Mouse (Mus musculus): ENCODE measurements at regions not wholly inside any gene's neighbourhood (a gene's known extent, or its start where the extent isn't known, plus 50 kb on each side); places are given as distances from the start of the nearest gene placed in this dataset.

GRCm38 (mm10) chr10:126373906-126374305 lies 407.9 kb downstream of the Lrig3 start:
- DNase-seq (ENCODE audit: low spot score) (no peak), ATAC-seq (ENCODE audit: low FRiP score) (no peak)
- no peaks in the 10 kb centered on the region for H3K9me3 ChIP-seq (ENCODE audit: control insufficient read depth, low read length)
- WGBS, result 77% methylated on average over 6 of the region's 6 CpGs
- no peak overlapping the region for H3K27ac ChIP-seq (ENCODE audit: low read depth, low read length)
- no peaks in the 10 kb centered on the region for H3K27me3 ChIP-seq (ENCODE audit: control insufficient read depth, insufficient read depth, low read length)
- no peak overlapping the region for H3K4me3 ChIP-seq (ENCODE audit: low read depth, low read length)
- no peaks in the 10 kb centered on the region for H3K36me3 ChIP-seq (ENCODE audit: control insufficient read depth, insufficient read depth, low read length)
- no peaks in the 10 kb centered on the region for H3K4me1 ChIP-seq (replicated peaks; ENCODE audit: control insufficient read depth, insufficient read depth, low read length)
- H3K9ac ChIP-seq (ENCODE audit: low read depth, low read length), result no peak overlapping the region
- no peak overlapping the region for H3K4me2 ChIP-seq (replicated peaks; ENCODE audit: low read depth, low read length)

DNA sequence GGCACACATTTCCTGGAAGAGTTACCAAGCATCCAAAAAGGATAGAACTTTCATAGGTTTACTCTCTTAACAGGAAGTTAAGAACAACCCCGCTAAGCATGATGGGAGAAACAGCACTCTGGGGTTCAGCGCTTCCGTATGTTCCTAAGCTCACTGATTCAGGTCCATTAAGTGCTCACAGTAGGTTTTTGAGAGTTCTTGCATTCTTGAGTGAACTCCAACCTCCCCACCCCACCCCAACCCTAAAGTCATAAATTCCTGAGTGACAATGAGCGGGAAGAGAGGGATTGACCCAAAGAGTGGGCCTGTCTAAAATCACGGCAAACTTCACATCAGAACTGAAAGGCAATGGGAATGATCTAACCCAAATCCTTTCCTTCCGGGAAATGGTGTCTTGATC lies 405.9 kb downstream of the Lrig3 start:
- H3K27ac ChIP-seq (ENCODE audit: low read depth, low read length), result no peak overlapping the region
- H3K9me3 ChIP-seq (ENCODE audit: control insufficient read depth, low read length), result no peaks in the 10 kb centered on the region
- no peak overlapping the region for H3K9ac ChIP-seq (ENCODE audit: low read depth, low read length)
- H3K4me3 ChIP-seq (ENCODE audit: low read depth, low read length), result no peak overlapping the region
- H3K4me1 ChIP-seq (replicated peaks; ENCODE audit: control insufficient read depth, insufficient read depth, low read length), result no peaks in the 10 kb centered on the region
- DNase-seq (ENCODE audit: low spot score) (no peak), ATAC-seq (ENCODE audit: low FRiP score) (no peak)
- H3K36me3 ChIP-seq (ENCODE audit: control insufficient read depth, insufficient read depth, low read length), result no peaks in the 10 kb centered on the region
- no peaks in the 10 kb centered on the region for H3K27me3 ChIP-seq (ENCODE audit: control insufficient read depth, insufficient read depth, low read length)
- WGBS, result 89% methylated on average over 6 of the region's 6 CpGs
- no peak overlapping the region for H3K4me2 ChIP-seq (replicated peaks; ENCODE audit: low read depth, low read length)

DNA sequence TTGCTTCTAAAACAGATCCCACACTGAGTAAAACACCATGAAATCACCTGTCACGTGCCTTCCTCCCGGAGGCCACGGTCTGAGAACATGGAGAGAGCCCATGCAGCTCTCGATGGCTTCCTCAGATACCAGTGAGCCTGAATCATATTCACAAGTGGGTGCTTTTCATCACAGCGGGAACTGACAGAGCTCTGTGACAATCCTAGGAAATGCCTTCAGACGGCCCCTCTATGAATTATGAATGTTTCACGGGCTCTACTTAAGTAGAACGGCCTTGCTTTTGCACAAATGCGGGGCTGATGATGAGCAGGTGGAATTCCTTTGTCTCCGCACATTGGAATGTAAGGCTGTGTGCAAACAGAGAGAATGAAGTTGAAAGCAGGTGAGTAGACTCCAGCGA lies 383.1 kb downstream of the Lrig3 start:
- Histone ChIP-seq H3K4me3 (ENCODE audit: low read depth, low read length) (no peak overlapping the region), H3K27ac (ENCODE audit: low read depth, low read length) (no peak overlapping the region), H3K27me3 (ENCODE audit: control insufficient read depth, insufficient read depth, low read length) (no peaks in the 10 kb centered on the region), H3K4me2 (replicated peaks; ENCODE audit: low read depth, low read length) (no peak overlapping the region), H3K4me1 (replicated peaks; ENCODE audit: control insufficient read depth, insufficient read depth, low read length) (no peaks in the 10 kb centered on the region), H3K9me3 (ENCODE audit: control insufficient read depth, low read length) (no peaks in the 10 kb centered on the region), H3K9ac (ENCODE audit: low read depth, low read length) (no peak overlapping the region), H3K36me3 (ENCODE audit: control insufficient read depth, insufficient read depth, low read length) (no peaks in the 10 kb centered on the region)
- DNase-seq (ENCODE audit: low spot score), result no peak
- 71% methylated on average over 11 of the region's 11 CpGs for WGBS
- no peak for ATAC-seq (ENCODE audit: low FRiP score)

- Histone ChIP-seq H3K36me3 (ENCODE audit: control insufficient read depth, insufficient read depth, low read length) (no peaks in the 10 kb centered on the region), H3K9ac (ENCODE audit: low read depth, low read length) (no peak overlapping the region), H3K4me2 (replicated peaks; ENCODE audit: low read depth, low read length) (no peak overlapping the region), H3K4me1 (replicated peaks; ENCODE audit: control insufficient read depth, insufficient read depth, low read length) (no peaks in the 10 kb centered on the region), H3K9me3 (ENCODE audit: control insufficient read depth, low read length) (no peaks in the 10 kb centered on the region), H3K27ac (ENCODE audit: low read depth, low read length) (no peak overlapping the region), H3K27me3 (ENCODE audit: control insufficient read depth, insufficient read depth, low read length) (no peaks in the 10 kb centered on the region), H3K4me3 (ENCODE audit: low read depth, low read length) (no peak overlapping the region)
- no peak for ATAC-seq (ENCODE audit: low FRiP score)
- WGBS, result 73% methylated on average over 4 of the region's 4 CpGs
- DNase-seq (ENCODE audit: low spot score), result no peak
Measured at GRCm38 (mm10) chr10:126337426-126337825, 371.5 kb downstream of the Lrig3 start.

GRCm38 (mm10) chr10:126333786-126334185 lies 367.8 kb downstream of the Lrig3 start:
- WGBS, result 91% methylated on average over 5 of the region's 5 CpGs
- no peak overlapping the region for H3K4me3 ChIP-seq (ENCODE audit: low read depth, low read length)
- no peaks in the 10 kb centered on the region for H3K36me3 ChIP-seq (ENCODE audit: control insufficient read depth, insufficient read depth, low read length)
- DNase-seq (ENCODE audit: low spot score), result no peak
- no peak overlapping the region for H3K4me2 ChIP-seq (replicated peaks; ENCODE audit: low read depth, low read length)
- H3K27ac ChIP-seq (ENCODE audit: low read depth, low read length), result no peak overlapping the region
- H3K4me1 ChIP-seq (replicated peaks; ENCODE audit: control insufficient read depth, insufficient read depth, low read length), result no peaks in the 10 kb centered on the region
- H3K9ac ChIP-seq (ENCODE audit: low read depth, low read length), result no peak overlapping the region
- H3K9me3 ChIP-seq (ENCODE audit: control insufficient read depth, low read length), result no peaks in the 10 kb centered on the region
- ATAC-seq (ENCODE audit: low FRiP score), result no peak
- H3K27me3 ChIP-seq (ENCODE audit: control insufficient read depth, insufficient read depth, low read length), result no peaks in the 10 kb centered on the region

DNA sequence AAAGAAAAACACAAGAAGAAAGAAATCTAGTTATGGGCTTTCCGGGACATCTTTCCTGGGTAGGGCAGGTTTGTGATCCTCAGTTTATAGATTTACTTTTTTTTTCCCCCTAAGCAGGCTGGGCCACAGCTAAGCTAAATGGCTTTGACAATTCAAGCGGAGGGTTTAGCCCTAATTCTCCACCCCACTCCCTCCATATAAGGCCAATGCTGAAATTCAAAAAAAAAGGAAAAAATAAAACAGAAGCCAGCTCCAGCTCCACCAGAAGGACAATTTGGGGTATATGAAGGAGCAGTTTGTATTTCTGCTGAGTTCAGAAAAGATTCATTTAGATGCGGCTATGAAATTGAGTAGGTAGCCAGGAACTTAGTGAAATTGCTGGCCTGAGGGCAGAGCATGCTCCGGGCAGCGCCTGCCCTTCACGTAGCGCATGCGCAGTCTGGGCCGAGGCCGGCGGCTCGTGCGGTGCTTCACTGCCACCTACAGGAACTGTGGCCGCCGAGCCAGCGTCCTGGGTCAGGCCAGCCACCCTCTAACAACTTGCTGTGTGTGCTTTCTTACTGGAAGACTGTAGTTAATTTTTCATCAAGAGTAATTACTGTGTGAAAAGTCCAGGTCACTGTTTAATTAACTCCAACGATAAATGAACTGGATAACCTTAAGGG lies 364.5 kb downstream of the Lrig3 start:
- H3K4me3 ChIP-seq (ENCODE audit: low read depth, low read length), result no peak overlapping the region
- no peaks in the 10 kb centered on the region for H3K9me3 ChIP-seq (ENCODE audit: control insufficient read depth, low read length)
- no peaks in the 10 kb centered on the region for H3K36me3 ChIP-seq (ENCODE audit: control insufficient read depth, insufficient read depth, low read length)
- no peaks in the 10 kb centered on the region for H3K4me1 ChIP-seq (replicated peaks; ENCODE audit: control insufficient read depth, insufficient read depth, low read length)
- ATAC-seq (ENCODE audit: low FRiP score) (peak; percentile 95), DNase-seq (ENCODE audit: low spot score) (peak; percentile 93)
- no peak overlapping the region for H3K4me2 ChIP-seq (replicated peaks; ENCODE audit: low read depth, low read length)
- H3K27me3 ChIP-seq (ENCODE audit: control insufficient read depth, insufficient read depth, low read length), result no peaks in the 10 kb centered on the region
- no peak overlapping the region for H3K27ac ChIP-seq (ENCODE audit: low read depth, low read length)
- WGBS, result 9% methylated on average over 17 of the region's 17 CpGs
- H3K9ac ChIP-seq (ENCODE audit: low read depth, low read length), result peak overlapping the region; percentile 31; the same call in 1 of the 2 replicates

GRCm38 (mm10) chr10:126320831-126321230 lies 354.9 kb downstream of the Lrig3 start:
- Histone ChIP-seq H3K9ac (ENCODE audit: low read depth, low read length) (no peak overlapping the region), H3K27me3 (ENCODE audit: control insufficient read depth, insufficient read depth, low read length) (no peaks in the 10 kb centered on the region), H3K4me3 (ENCODE audit: low read depth, low read length) (no peak overlapping the region), H3K9me3 (ENCODE audit: control insufficient read depth, low read length) (no peaks in the 10 kb centered on the region), H3K36me3 (ENCODE audit: control insufficient read depth, insufficient read depth, low read length) (no peaks in the 10 kb centered on the region), H3K4me1 (replicated peaks; ENCODE audit: control insufficient read depth, insufficient read depth, low read length) (no peaks in the 10 kb centered on the region), H3K27ac (ENCODE audit: low read depth, low read length) (peak overlapping the region; percentile 45), H3K4me2 (replicated peaks; ENCODE audit: low read depth, low read length) (no peak overlapping the region)
- 79% methylated on average over 9 of the region's 9 CpGs for WGBS
- DNase-seq (ENCODE audit: low spot score), result no peak
- no peak for ATAC-seq (ENCODE audit: low FRiP score)

DNA sequence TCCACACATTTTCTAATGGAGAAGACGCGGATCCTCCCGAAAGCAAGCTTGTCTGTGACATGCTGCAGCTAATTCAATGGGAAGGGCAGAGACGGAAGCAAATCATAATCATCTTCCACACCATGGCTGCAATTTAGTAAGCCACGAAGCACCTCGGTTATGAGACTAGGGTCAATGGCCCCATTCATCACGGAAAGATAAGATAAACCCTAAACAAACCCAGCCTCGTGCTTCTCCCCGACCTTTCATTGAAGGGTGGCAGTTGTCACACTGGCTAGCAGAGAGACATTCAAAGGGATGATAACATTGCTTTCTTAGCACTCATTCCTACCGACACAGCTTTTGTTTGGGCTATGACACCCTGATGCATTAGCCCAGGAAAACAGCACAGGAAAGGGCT lies 353.8 kb downstream of the Lrig3 start:
- Histone ChIP-seq H3K9ac (ENCODE audit: low read depth, low read length) (no peak overlapping the region), H3K4me3 (ENCODE audit: low read depth, low read length) (no peak overlapping the region), H3K4me2 (replicated peaks; ENCODE audit: low read depth, low read length) (no peak overlapping the region), H3K4me1 (replicated peaks; ENCODE audit: control insufficient read depth, insufficient read depth, low read length) (no peaks in the 10 kb centered on the region), H3K36me3 (ENCODE audit: control insufficient read depth, insufficient read depth, low read length) (no peaks in the 10 kb centered on the region), H3K27ac (ENCODE audit: low read depth, low read length) (no peak overlapping the region), H3K27me3 (ENCODE audit: control insufficient read depth, insufficient read depth, low read length) (no peaks in the 10 kb centered on the region), H3K9me3 (ENCODE audit: control insufficient read depth, low read length) (no peaks in the 10 kb centered on the region)
- DNase-seq (ENCODE audit: low spot score) (no peak), ATAC-seq (ENCODE audit: low FRiP score) (no peak)
- WGBS, result 69% methylated on average over 10 of the region's 10 CpGs

DNA sequence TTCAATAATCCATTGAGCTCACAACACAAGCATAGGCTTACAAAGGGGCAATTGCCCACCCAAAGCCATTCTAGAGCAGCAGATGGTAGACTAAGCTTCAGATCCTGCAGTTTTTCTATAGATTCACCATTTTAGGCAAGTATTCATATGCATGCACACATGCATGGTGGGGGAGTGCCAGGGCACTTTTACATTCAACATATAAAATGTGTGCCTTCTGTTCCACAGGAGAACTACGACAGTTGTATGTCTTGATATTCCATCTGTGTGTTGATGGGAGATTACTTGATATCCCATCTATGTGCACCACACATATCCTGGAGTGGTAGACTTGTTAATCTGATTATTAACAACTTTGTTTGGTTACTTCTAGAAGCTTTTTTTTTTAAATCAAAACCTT lies 334.0 kb downstream of the Lrig3 start:
- no peak overlapping the region for H3K9ac ChIP-seq (ENCODE audit: low read depth, low read length)
- no peak overlapping the region for H3K27ac ChIP-seq (ENCODE audit: low read depth, low read length)
- H3K4me1 ChIP-seq (replicated peaks; ENCODE audit: control insufficient read depth, insufficient read depth, low read length), result no peaks in the 10 kb centered on the region
- no peak overlapping the region for H3K4me3 ChIP-seq (ENCODE audit: low read depth, low read length)
- H3K4me2 ChIP-seq (replicated peaks; ENCODE audit: low read depth, low read length), result no peak overlapping the region
- 91% methylated on average over 1 of the region's 1 CpGs for WGBS
- no peak for DNase-seq (ENCODE audit: low spot score)
- no peaks in the 10 kb centered on the region for H3K36me3 ChIP-seq (ENCODE audit: control insufficient read depth, insufficient read depth, low read length)
- ATAC-seq (ENCODE audit: low FRiP score), result no peak
- no peaks in the 10 kb centered on the region for H3K27me3 ChIP-seq (ENCODE audit: control insufficient read depth, insufficient read depth, low read length)
- no peaks in the 10 kb centered on the region for H3K9me3 ChIP-seq (ENCODE audit: control insufficient read depth, low read length)
